Mouse (Mus musculus) thymus, adult 2 months (tissue): ENCODE data around the gene Steap3. TPM values are rescaled to one million over a fixed set of nuclear protein-coding genes. Genes with fewer than 3 reads are reported as not detected.

Source experiments
- DNase-seq: peaks from one replicate; pipeline ENCODE4 v3.0.0; 2021
- H3K27ac ChIP-seq: fragments of 200-500 bp; 2 replicates; pipeline ENCODE4 v1.5.1; 2012; ENCODE audit warnings: low read length, control low read depth; ENCODE audit not compliant: control insufficient read depth, insufficient read depth
- H3K27me3 ChIP-seq: fragments of 200-500 bp; 2 replicates; pipeline ENCODE4 v1.6.1; 2012; ENCODE audit warnings: mild to moderate bottlenecking, low read length, moderate library complexity, mixed read lengths; ENCODE audit not compliant: control insufficient read depth, insufficient read depth
- H3K36me3 ChIP-seq: fragments of 200-500 bp; 2 replicates; pipeline ENCODE4 v1.6.1; 2012; ENCODE audit warnings: mild to moderate bottlenecking, low read length, moderate library complexity; ENCODE audit not compliant: control insufficient read depth, insufficient read depth
- H3K4me1 ChIP-seq: fragments of 200-500 bp; replicated peaks from 2 replicates; pipeline ENCODE4 v1.6.1; 2012; ENCODE audit warnings: low read length; ENCODE audit not compliant: control insufficient read depth, insufficient read depth
- H3K4me3 ChIP-seq: fragments of 200-500 bp; 2 replicates; pipeline ENCODE4 v1.5.1; 2012; ENCODE audit warnings: mild to moderate bottlenecking, low read length, control low read depth, moderate library complexity; ENCODE audit not compliant: control insufficient read depth, insufficient read depth
- CTCF ChIP-seq: fragments of 200-500 bp; IDR thresholded peaks from 2 replicates; pipeline ENCODE4 v1.5.1; 2012; ENCODE audit warnings: mild to moderate bottlenecking, control low read depth, low read length, moderate library complexity, borderline replicate concordance; ENCODE audit not compliant: control insufficient read depth, poor library complexity, insufficient read depth; ENCODE audit errors: extremely low read depth
- POLR2A ChIP-seq: fragments of 200-500 bp; IDR thresholded peaks from 2 replicates; pipeline ENCODE4 v1.6.1; 2012; ENCODE audit warnings: mild to moderate bottlenecking, low read length, control low read depth, moderate library complexity; ENCODE audit not compliant: control insufficient read depth, poor library complexity, insufficient read depth; ENCODE audit errors: extremely low read depth
- WGBS: fragments of 180-500 bp; shearing (Covaris S2); methylation state at CpG from one replicate; pipeline ENCODE4 v1.1.7; 2018; 5-methylcytosine and 5-hydroxymethylcytosine counted together
- polyA plus RNA-seq: library from polyadenylated mRNA; depleted of rRNA; stranded (reverse); fragments of >200 nt; gene quantifications from 2 replicates; pipeline ENCODE4 v1.2.3, GENCODE M21; 2012

Steap3 gene
- polyA plus RNA-seq, 1 experiment = 24.2 TPM

DNA sequence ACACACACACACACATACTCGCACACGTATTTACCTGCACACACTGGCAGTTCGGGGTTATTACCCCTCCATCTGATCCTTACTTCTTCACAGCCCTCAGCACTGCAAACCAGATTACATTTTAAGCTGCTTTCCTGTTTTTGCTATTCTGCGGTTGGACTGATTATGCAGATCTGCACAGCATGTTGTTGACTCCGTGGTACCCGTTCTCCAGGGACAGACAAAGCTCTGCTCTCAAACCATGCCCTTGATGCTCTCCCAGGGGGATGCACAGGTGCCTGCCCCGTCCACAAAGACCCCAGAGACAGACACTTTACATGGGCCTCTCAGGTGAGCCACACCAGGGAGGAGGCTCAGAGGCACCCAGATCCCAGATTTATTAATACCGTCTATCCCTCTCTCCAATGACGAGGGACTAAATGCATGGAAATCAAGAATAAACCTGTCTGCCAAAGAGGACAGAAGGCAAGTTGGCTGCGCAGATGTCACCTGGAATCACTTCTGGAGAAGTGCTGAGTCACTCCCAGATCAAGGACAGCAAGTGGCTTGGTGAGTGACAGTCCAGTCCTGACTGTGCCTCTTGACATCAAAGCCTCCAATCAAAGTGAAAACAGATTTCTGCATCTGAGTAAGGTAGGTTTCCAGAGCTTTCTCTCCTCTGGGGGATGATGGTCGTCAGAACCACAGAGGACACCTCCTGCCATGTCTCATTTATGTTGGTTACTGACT, 63.8 kb downstream of the Steap3 start:
- Histone ChIP-seq H3K4me1 (no peaks in the 10 kb centered on the region), H3K27ac (no peak overlapping the region), H3K36me3 (no peaks in the 10 kb centered on the region), H3K27me3 (no peaks in the 10 kb centered on the region), H3K4me3 (no peak overlapping the region)
- 85% methylated on average over 11 of the region's 11 CpGs for WGBS
- TF ChIP-seq POLR2A (no peak), CTCF (no peak)
- DNase-seq = no peak

GRCm38 (mm10) chr1:120207568-120207967, 64.9 kb downstream of the Steap3 start:
- H3K36me3 ChIP-seq = no peaks in the 10 kb centered on the region
- no peak overlapping the region for H3K4me3 ChIP-seq
- no peaks in the 10 kb centered on the region for H3K27me3 ChIP-seq
- WGBS = 80% methylated on average over 6 of the region's 6 CpGs
- no peak overlapping the region for H3K27ac ChIP-seq
- no peaks in the 10 kb centered on the region for H3K4me1 ChIP-seq
- no peak for DNase-seq
- TF ChIP-seq POLR2A (no peak), CTCF (no peak)

DNA sequence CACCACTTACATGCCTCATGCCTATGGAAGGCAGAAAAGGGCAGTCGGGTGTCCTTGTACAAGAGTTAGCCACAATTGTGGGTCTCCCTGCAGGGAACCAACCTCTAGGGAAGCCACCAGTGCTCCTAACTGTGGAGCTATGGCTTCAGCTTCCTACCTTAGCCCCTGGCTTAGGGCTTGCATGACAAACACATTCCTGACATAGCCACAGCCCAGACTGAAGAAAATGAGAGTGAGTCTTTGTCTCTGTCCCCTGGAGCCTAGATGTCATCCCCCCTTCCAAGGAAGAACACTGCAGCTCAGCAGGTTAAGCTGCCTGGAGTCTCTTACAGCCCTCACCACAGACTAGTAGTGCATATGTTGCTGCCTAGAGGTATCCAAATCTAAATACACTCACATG, 67.7 kb downstream of the Steap3 start:
- Histone ChIP-seq H3K27me3 (no peaks in the 10 kb centered on the region), H3K4me1 (no peaks in the 10 kb centered on the region), H3K27ac (no peak overlapping the region), H3K4me3 (no peak overlapping the region), H3K36me3 (no peaks in the 10 kb centered on the region)
- TF ChIP-seq CTCF = no peak
- no peak for TF ChIP-seq POLR2A
- no peak for DNase-seq
- 81% methylated on average over 1 of the region's 1 CpGs for WGBS

- Histone ChIP-seq H3K4me1 (no peaks in the 10 kb centered on the region), H3K27me3 (no peaks in the 10 kb centered on the region), H3K36me3 (no peaks in the 10 kb centered on the region), H3K27ac (no peak overlapping the region), H3K4me3 (no peak overlapping the region)
- TF ChIP-seq CTCF (no peak), POLR2A (no peak)
- DNase-seq = no peak
- WGBS = 74% methylated on average over 5 of the region's 5 CpGs
Observed at GRCm38 (mm10) chr1:120203836-120204235, 68.7 kb downstream of the Steap3 start.

GRCm38 (mm10) chr1:120202542-120202941, 70.0 kb downstream of the Steap3 start:
- no peaks in the 10 kb centered on the region for H3K4me1 ChIP-seq
- H3K4me3 ChIP-seq = no peak overlapping the region
- no peaks in the 10 kb centered on the region for H3K27me3 ChIP-seq
- H3K27ac ChIP-seq = no peak overlapping the region
- no peaks in the 10 kb centered on the region for H3K36me3 ChIP-seq
- WGBS = 55% methylated on average over 3 of the region's 3 CpGs
- no peak for TF ChIP-seq POLR2A
- no peak for TF ChIP-seq CTCF
- no peak for DNase-seq

DNA sequence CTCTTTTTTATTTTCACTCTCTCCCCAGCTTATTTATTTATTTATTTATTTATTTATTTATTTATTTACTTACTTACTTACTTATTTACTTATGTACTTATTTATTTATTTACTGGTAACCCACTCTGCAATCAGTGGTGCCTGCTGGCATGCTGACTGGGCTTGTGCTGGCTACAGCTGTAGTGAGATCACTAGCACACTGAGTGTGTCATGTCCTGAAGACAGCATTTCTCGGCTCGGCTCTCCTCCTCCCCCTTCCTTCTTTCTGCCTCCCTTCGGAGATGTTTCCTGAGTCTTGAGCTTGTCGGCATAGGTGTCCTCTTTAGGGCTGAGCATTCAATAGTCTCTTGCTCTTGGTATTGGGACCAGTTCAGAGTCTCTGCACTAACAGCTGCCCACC, 73.6 kb downstream of the Steap3 start:
- TF ChIP-seq POLR2A (no peak), CTCF (no peak)
- Histone ChIP-seq H3K36me3 (no peaks in the 10 kb centered on the region), H3K27me3 (no peaks in the 10 kb centered on the region), H3K4me3 (no peak overlapping the region), H3K4me1 (no peaks in the 10 kb centered on the region), H3K27ac (no peak overlapping the region)
- no peak for DNase-seq
- 89% methylated on average over 4 of the region's 4 CpGs for WGBS
